Comparison of ENCODE assay signal across 9 mouse cellular contexts in genomic region chr19:53360265-53360958, GRCm38 (mm10). TPM values are rescaled to one million over a fixed set of nuclear protein-coding genes. Genes with fewer than 3 reads are reported as not detected.
DNase-seq lines count a peak whose midpoint lies in the region.
"Had no signal": no experiment of that assay in that cellular context is flagged by ENCODE, and none has a peak within 500 bp of the region (broad histone marks: within the 10 kb centered on the region; RNA-seq: fewer than 3 reads in every experiment).

No protein-coding gene starts in this region.

- peak; percentile 62 for DNase-seq in kidney, adult 11 months
- DNase-seq in kidney, postnatal 10 days, result no peak
- DNase-seq in brain, adult 2 months (ENCODE audit: low read depth, low spot score), result peak; percentile 91
- peak; percentile 84 for DNase-seq in cerebellum, adult 9-11 months
- DNase-seq in layer of hippocampus, adult 8-10 months (ENCODE audit: low spot score in 2 of 2), result peak; percentile 75 to 80
- no peak for DNase-seq in spleen, postnatal 14 days (ENCODE audit: low spot score in 2 of 2)
- no peak for DNase-seq in thymus, postnatal 4 days
- DNase-seq in ovary, adult 18-20 months (ENCODE audit: low spot score), result no peak

RNA-seq across cellular contexts. Expression of gene Gm10197, which starts 11.2 kb away (rescaled TPM):
- total RNA-seq in layer of hippocampus, adult 8-10 months (2022), result not detected
- total RNA-seq: neutrophil, adult 5-6 weeks had no signal

RNA-seq across cellular contexts. Expression of gene Smndc1, which starts 30.0 kb away (rescaled TPM):
- 10 to 100 TPM; 38.4 to 44.5 (median 40.5) TPM for total RNA-seq in layer of hippocampus, adult 8-10 months (2022)

RNA-seq across cellular contexts. Expression of gene Mxi1, which starts 50.1 kb away (rescaled TPM):
- total RNA-seq in layer of hippocampus, adult 8-10 months (2022), result 10 to 100 TPM; 57.8 to 73.4 (median 65.8) TPM

Comparison
In these comparisons a context has a peak if more than half of its experiments do, and no peak if none do; other contexts are left out.
1. DNase-seq: peak in kidney, adult 11 months (single experiment), brain, adult 2 months (single experiment), cerebellum, adult 9-11 months (single experiment) and layer of hippocampus, adult 8-10 months (2 of 2); none in kidney, postnatal 10 days (single experiment), spleen, postnatal 14 days (0 of 2), thymus, postnatal 4 days (single experiment) and ovary, adult 18-20 months (single experiment).